Mouse (Mus musculus) heart, embryonic 14.5 days (tissue): ENCODE results near the gene Gm28845. TPM values are rescaled to one million over a fixed set of nuclear protein-coding genes. Genes with fewer than 3 reads are reported as not detected.

ENCODE experiments used
- ATAC-seq: fragments of 200-750 bp; cut with Nextera tagmentation; 2 replicates; pipeline ENCODE4 v1.8.0; 2017; ENCODE audit warnings: low read depth, moderate TSS enrichment; ENCODE audit not compliant: insufficient number of reproducible peaks, insufficient read depth, low FRiP score
- H3K27ac ChIP-seq, 2 experiments: fragments of 200-500 bp in 1 of 2; fragments of 300-500 bp in 1 of 2; sonication (generic) in 1 of 2; replicated peaks in 1 of 2; 2 replicates each; pipeline ENCODE4 v1.5.1; 2012 to 2014; ENCODE audit warnings: low read depth in 2 of 2, low read length in 2 of 2, control low read depth in 1 of 2, mild to moderate bottlenecking in 1 of 2, mixed read lengths in 1 of 2; ENCODE audit not compliant: control insufficient read depth in 1 of 2, insufficient read depth in 1 of 2
- H3K27me3 ChIP-seq: fragments of 300-500 bp; sonication (generic); 2 replicates; pipeline ENCODE4 v1.6.1; 2014; ENCODE audit warnings: mild to moderate bottlenecking, low read length, control low read depth; ENCODE audit not compliant: control insufficient read depth, insufficient read depth
- H3K36me3 ChIP-seq: fragments of 300-500 bp; sonication (generic); 2 replicates; pipeline ENCODE4 v1.6.1; 2014; ENCODE audit warnings: mild to moderate bottlenecking, control low read depth, low read length, mixed read lengths; ENCODE audit not compliant: control insufficient read depth, insufficient read depth
- H3K4me1 ChIP-seq, 2 experiments: fragments of 200-500 bp in 1 of 2; fragments of 300-500 bp in 1 of 2; sonication (generic) in 1 of 2; 2 replicates each; pipeline ENCODE4 v1.6.1; 2012 to 2014; ENCODE audit warnings: low read length in 2 of 2, control low read depth in 1 of 2, mixed read lengths in 1 of 2; ENCODE audit not compliant: control insufficient read depth in 2 of 2, insufficient read depth in 2 of 2
- H3K4me2 ChIP-seq: fragments of 300-500 bp; sonication (generic); 2 replicates; pipeline ENCODE4 v1.6.1; 2014; ENCODE audit warnings: mild to moderate bottlenecking, low read length
- H3K4me3 ChIP-seq, 2 experiments: fragments of 200-500 bp in 1 of 2; fragments of 300-500 bp in 1 of 2; sonication (generic) in 1 of 2; 2 replicates each; pipeline ENCODE4 v1.5.1; 2012 to 2014; ENCODE audit warnings: low read length in 2 of 2, mild to moderate bottlenecking in 2 of 2, control low read depth in 1 of 2, low read depth in 1 of 2, moderate library complexity in 1 of 2; ENCODE audit not compliant: control insufficient read depth in 1 of 2, insufficient read depth in 1 of 2
- H3K9ac ChIP-seq: fragments of 300-500 bp; sonication (generic); 2 replicates; pipeline ENCODE4 v1.6.1; 2014; ENCODE audit warnings: mild to moderate bottlenecking, low read length
- H3K9me3 ChIP-seq: fragments of 300-500 bp; sonication (generic); 2 replicates; pipeline ENCODE4 v1.6.1; 2016; ENCODE audit warnings: low read length, control low read depth; ENCODE audit not compliant: control insufficient read depth
- WGBS: fragments of 180-500 bp; shearing (Covaris S2); extraction: QIAGEN DNeasy Blood & Tissue Kit; methylation state at CpG from one replicate; pipeline ENCODE4 v1.1.7; 2014; 5-methylcytosine and 5-hydroxymethylcytosine counted together
- polyA plus RNA-seq: library from polyadenylated mRNA; unstranded; fragments of >200 nt; fragmentation: Nextera tagmentation; extraction: Ambion mirVana; gene quantifications from 2 replicates; pipeline ENCODE4 v1.2.1, GENCODE M21; 2014

The Gm28845 gene
- polyA plus RNA-seq, 1 experiment from 2014 or later, result not detected

GRCm38 (mm10) chr1:65107654-65108279 lies 11.6 kb downstream of the Gm28845 start:
- Histone ChIP-seq H3K27me3 (no peaks in the 10 kb centered on the region), H3K4me3 (no peak overlapping the region), H3K4me2 (no peak overlapping the region), H3K9me3 (no peaks in the 10 kb centered on the region), H3K27ac (no peak overlapping the region), H3K36me3 (no peaks in the 10 kb centered on the region), H3K9ac (no peak overlapping the region), H3K4me1 (peaks cover 0 to 4% of the 10 kb centered on the region in 2 experiments; a peak in 1 of 4 replicates)
- 86% methylated on average over 10 of the region's 10 CpGs for WGBS
- ATAC-seq, result no peak

- Histone ChIP-seq H3K36me3 (no peaks in the 10 kb centered on the region), H3K9ac (no peak within 1 kb of the TSS), H3K27me3 (no peaks in the 10 kb centered on the region), H3K4me1 (0 out of 4 replicates have a peak, but pooled peaks cover 0 to 2% of the 10 kb centered on the region in 2 experiments), H3K27ac (no peak within 1 kb of the TSS), H3K4me2 (no peak within 1 kb of the TSS), H3K9me3 (no peaks in the 10 kb centered on the region), H3K4me3 (no peak within 1 kb of the TSS)
- 82% methylated on average over 11 of the region's 11 CpGs for WGBS
- no peak for ATAC-seq
Measured at GRCm38 (mm10) chr1:65103273-65103672, 16.1 kb downstream of the Gm28845 start, which contains the start of gene Cryga. TSS of gene Cryga (minus strand) at chr1:65103373.

GRCm38 (mm10) chr1:65096953-65097352 lies 22.4 kb downstream of the Gm28845 start:
- H3K4me3 ChIP-seq, result no peak overlapping the region
- 78% methylated on average over 3 of the region's 3 CpGs for WGBS
- no peak overlapping the region for H3K9ac ChIP-seq
- H3K27me3 ChIP-seq, result no peaks in the 10 kb centered on the region
- no peak for ATAC-seq
- H3K27ac ChIP-seq, result no peak overlapping the region
- no peaks in the 10 kb centered on the region for H3K36me3 ChIP-seq
- H3K4me2 ChIP-seq, result no peak overlapping the region
- H3K9me3 ChIP-seq, result no peaks in the 10 kb centered on the region
- H3K4me1 ChIP-seq, result no peaks in the 10 kb centered on the region

GRCm38 (mm10) chr1:65091566-65091965 lies 27.8 kb downstream of the Gm28845 start:
- Histone ChIP-seq H3K9me3 (no peaks in the 10 kb centered on the region), H3K27me3 (no peaks in the 10 kb centered on the region), H3K36me3 (no peaks in the 10 kb centered on the region), H3K4me3 (no peak overlapping the region), H3K4me1 (no peaks in the 10 kb centered on the region), H3K4me2 (no peak overlapping the region), H3K9ac (no peak overlapping the region), H3K27ac (no peak overlapping the region)
- ATAC-seq, result no peak
- WGBS, result 87% methylated on average over 3 of the region's 3 CpGs

GRCm38 (mm10) chr1:65090370-65090769 lies 29.0 kb downstream of the Gm28845 start:
- Histone ChIP-seq H3K4me1 (no peaks in the 10 kb centered on the region), H3K27ac (no peak overlapping the region), H3K4me3 (no peak overlapping the region), H3K36me3 (no peaks in the 10 kb centered on the region), H3K4me2 (no peak overlapping the region), H3K9ac (no peak overlapping the region), H3K9me3 (no peaks in the 10 kb centered on the region), H3K27me3 (no peaks in the 10 kb centered on the region)
- 58% methylated on average over 2 of the region's 2 CpGs for WGBS
- no peak for ATAC-seq

GRCm38 (mm10) chr1:65088567-65089356 lies 30.6 kb downstream of the Gm28845 start:
- no peak for ATAC-seq
- Histone ChIP-seq H3K27me3 (no peaks in the 10 kb centered on the region), H3K4me3 (no peak overlapping the region), H3K36me3 (no peaks in the 10 kb centered on the region), H3K9me3 (no peaks in the 10 kb centered on the region), H3K4me2 (no peak overlapping the region), H3K27ac (no peak overlapping the region), H3K4me1 (no peaks in the 10 kb centered on the region), H3K9ac (no peak overlapping the region)
- WGBS, result 62% methylated on average over 6 of the region's 6 CpGs

GRCm38 (mm10) chr1:65082188-65082587 lies 37.2 kb downstream of the Gm28845 start, which contains the start of gene Crygb:
TSS of gene Crygb (minus strand) at chr1:65082288.
- 0 out of 2 replicates have a peak within 1 kb of the TSS, but pooled peaks have one; percentile 16 for H3K4me2 ChIP-seq
- WGBS, result 45% methylated on average over 7 of the region's 7 CpGs

More at GRCm38 (mm10) chr1:65082188-65082587, 37.2 kb downstream of the Gm28845 start, which contains the start of gene Crygb:
- no peak for ATAC-seq
- Histone ChIP-seq H3K9me3 (0 out of 2 replicates have a peak, but pooled peaks cover 3% of the 10 kb centered on the region), H3K4me1 (no peaks in the 10 kb centered on the region), H3K9ac (no peak within 1 kb of the TSS), H3K27ac (no peak within 1 kb of the TSS), H3K27me3 (no peaks in the 10 kb centered on the region), H3K36me3 (no peaks in the 10 kb centered on the region), H3K4me3 (no peak within 1 kb of the TSS)
